Mouse (Mus musculus): ENCODE results near the gene Tns3. TPM values are rescaled to one million over a fixed set of nuclear protein-coding genes. Genes with fewer than 3 reads are reported as not detected.

Tns3 gene
- polyA plus RNA-seq, 1 experiment from 2014 or later: 26.0 TPM

DNA sequence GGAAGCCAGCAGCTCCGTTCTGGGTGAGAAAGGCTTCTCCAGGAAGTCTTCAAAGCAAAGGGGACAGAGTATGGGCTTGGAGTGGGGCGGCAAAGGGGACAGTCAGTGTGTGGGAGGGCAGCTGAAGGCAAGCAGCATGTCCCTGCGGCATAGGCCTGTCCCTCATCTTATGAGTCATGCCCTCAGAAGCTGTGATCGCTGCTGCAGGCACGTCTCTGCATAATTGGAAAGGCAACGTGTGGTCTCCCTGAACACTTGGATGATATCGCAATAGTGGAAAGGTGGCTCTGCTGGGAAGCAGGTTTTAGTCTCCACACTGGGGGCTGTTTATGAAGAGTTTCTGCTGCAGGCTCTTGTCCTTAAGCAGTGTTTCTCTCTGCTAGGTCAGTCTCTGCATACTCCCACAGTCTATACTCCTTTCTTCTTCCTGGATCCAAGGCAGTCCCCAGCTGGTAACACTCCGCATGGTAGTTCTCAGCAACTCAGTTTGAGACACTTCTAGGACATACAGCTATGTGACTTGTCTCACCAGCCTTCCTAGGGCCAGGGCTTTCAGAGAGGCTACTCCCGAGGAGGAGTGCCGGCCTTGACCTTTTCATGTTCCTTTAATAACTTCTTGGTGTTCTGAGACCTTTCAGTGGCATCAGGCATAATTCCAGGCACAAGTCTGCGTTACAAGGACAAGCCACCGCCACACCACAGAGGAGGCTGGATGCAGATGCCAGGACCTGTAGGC lies 14.1 kb upstream of the Tns3 start:
- Histone ChIP-seq H3K36me3 (ENCODE audit: control insufficient read depth, insufficient read depth, low read length) (no peaks in the 10 kb centered on the region), H3K27ac (replicated peaks; ENCODE audit: low read depth, low read length) (no peak overlapping the region), H3K9ac (ENCODE audit: low read length) (no peak overlapping the region), H3K4me1 (ENCODE audit: control insufficient read depth, insufficient read depth, low read length) (peaks cover 7% of the 10 kb centered on the region; the same call in 1 of the 2 replicates), H3K4me3 (ENCODE audit: low read depth, low read length) (no peak overlapping the region), H3K9me3 (ENCODE audit: control insufficient read depth, low read length) (no peaks in the 10 kb centered on the region), H3K27me3 (ENCODE audit: control insufficient read depth, insufficient read depth, low read length) (no peaks in the 10 kb centered on the region), H3K4me2 (ENCODE audit: low read depth, severe bottlenecking) (no peak overlapping the region)
- WGBS: 85% methylated on average over 12 of the region's 12 CpGs
- DNase-seq (ENCODE audit: low spot score) (no peak), ATAC-seq (ENCODE audit: insufficient number of reproducible peaks, low FRiP score, low TSS enrichment, low read depth) (no peak)

DNA sequence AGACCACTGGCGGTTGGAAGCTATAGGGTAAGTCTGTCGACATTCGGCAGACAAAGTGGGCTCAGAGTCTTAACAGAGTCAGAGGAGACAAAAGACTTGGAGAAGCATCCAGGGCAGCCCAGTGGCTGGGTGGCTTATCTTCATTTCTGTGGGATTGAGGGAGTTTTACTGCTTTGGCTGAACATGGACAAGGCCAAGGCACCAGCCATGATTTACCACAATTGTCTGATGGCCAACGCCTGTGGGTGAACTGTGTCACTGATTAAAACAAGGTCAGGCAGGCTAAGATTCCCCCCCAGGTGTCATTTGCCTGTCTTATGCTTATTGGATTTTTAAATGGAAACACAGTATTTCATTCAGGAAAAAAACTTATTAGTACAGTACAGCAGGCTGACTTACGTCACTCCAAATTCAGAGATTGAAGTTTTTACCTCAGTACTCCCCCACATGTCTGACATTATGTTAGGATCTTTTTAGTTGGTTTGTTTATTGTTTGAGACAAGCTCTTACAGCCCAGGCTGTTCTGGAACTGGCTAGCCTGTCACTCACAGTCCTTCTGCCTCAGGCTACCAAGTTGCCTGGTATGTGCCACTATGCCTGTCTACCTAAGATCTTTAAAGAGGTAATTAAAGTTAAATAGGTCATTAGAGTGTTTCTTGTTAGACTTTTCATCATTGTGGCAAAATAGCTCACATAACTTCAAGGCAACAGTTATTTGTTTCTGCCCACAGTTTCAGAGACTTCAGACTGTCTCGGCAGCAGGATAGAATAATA lies 11.6 kb upstream of the Tns3 start:
- 60% methylated on average over 6 of the region's 6 CpGs for WGBS
- ATAC-seq (ENCODE audit: insufficient number of reproducible peaks, low FRiP score, low TSS enrichment, low read depth): 0 out of 2 replicates have a peak, but pooled peaks have one; percentile 66

DNA sequence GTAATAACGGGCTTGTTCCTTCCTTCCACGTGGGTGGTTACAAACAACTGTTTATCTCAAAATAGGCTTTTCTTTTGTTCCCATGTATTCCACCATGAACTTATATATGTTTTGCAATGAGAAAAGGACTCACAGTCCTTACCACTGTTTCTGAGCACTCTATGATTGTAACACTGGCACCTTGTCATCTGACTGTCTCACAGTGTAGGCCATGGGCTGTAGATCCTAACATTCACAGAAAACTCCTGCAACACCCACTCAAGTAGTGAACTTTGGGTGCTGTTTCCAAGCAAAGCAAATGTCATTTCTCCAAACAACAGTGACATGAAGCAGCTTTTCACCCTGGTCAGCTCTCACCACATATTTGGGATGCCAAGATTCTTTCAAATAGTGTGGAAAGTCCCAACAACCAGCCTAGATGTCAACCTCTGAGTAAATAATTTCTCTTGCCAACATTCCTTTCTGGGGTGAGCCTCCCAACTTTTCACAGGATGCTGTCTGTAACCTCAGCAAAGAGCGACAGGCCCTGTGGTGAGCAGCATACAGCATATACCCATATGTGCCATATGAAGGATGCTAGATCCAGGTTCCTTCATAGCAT lies 10.3 kb upstream of the Tns3 start:
- no peak overlapping the region for H3K4me3 ChIP-seq (ENCODE audit: low read depth, low read length)
- ATAC-seq (ENCODE audit: insufficient number of reproducible peaks, low FRiP score, low TSS enrichment, low read depth): no peak
- no peaks in the 10 kb centered on the region for H3K36me3 ChIP-seq (ENCODE audit: control insufficient read depth, insufficient read depth, low read length)
- H3K27me3 ChIP-seq (ENCODE audit: control insufficient read depth, insufficient read depth, low read length): no peaks in the 10 kb centered on the region
- H3K27ac ChIP-seq (replicated peaks; ENCODE audit: low read depth, low read length): no peak overlapping the region
- H3K4me2 ChIP-seq (ENCODE audit: low read depth, severe bottlenecking): no peak overlapping the region
- no peak for DNase-seq (ENCODE audit: low spot score)
- no peaks in the 10 kb centered on the region for H3K4me1 ChIP-seq (ENCODE audit: control insufficient read depth, insufficient read depth, low read length)
- no peak overlapping the region for H3K9ac ChIP-seq (ENCODE audit: low read length)
- no peaks in the 10 kb centered on the region for H3K9me3 ChIP-seq (ENCODE audit: control insufficient read depth, low read length)
- WGBS: 90% methylated on average over 3 of the region's 3 CpGs

More for the DNA sequence above, 11.6 kb upstream of the Tns3 start:
- no peak for DNase-seq (ENCODE audit: low spot score)
- H3K9me3 ChIP-seq (ENCODE audit: control insufficient read depth, low read length): no peaks in the 10 kb centered on the region
- H3K27me3 ChIP-seq (ENCODE audit: control insufficient read depth, insufficient read depth, low read length): no peaks in the 10 kb centered on the region
- H3K9ac ChIP-seq (ENCODE audit: low read length): no peak overlapping the region
- no peak overlapping the region for H3K27ac ChIP-seq (replicated peaks; ENCODE audit: low read depth, low read length)
- no peak overlapping the region for H3K4me3 ChIP-seq (ENCODE audit: low read depth, low read length)
- no peaks in the 10 kb centered on the region for H3K36me3 ChIP-seq (ENCODE audit: control insufficient read depth, insufficient read depth, low read length)
- no peak overlapping the region for H3K4me2 ChIP-seq (ENCODE audit: low read depth, severe bottlenecking)
- peaks cover 4% of the 10 kb centered on the region; the same call in 1 of the 2 replicates for H3K4me1 ChIP-seq (ENCODE audit: control insufficient read depth, insufficient read depth, low read length)

DNA sequence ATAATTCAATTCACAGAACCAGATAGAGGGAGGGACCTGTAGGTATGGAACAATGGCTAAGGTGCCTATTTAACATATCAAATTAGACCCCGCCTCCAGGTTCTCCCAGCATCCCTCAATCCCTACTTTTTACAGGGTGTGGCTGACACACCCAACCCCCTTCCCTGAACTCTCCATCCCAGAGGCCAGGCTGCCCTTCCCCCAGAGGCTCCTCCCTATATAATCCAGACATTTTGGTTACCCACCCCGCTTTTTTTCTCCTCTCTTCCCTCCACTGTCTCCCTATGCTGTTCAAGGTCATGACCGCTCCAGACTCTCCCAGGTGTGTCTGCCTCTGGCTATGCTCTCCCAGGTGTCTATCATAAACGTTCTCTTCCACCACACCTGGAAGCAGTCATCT lies 7.4 kb upstream of the Tns3 start:
- H3K4me3 ChIP-seq (ENCODE audit: low read depth, low read length): no peak overlapping the region
- ATAC-seq (ENCODE audit: insufficient number of reproducible peaks, low FRiP score, low TSS enrichment, low read depth) (no peak), DNase-seq (ENCODE audit: low spot score) (no peak)
- no peaks in the 10 kb centered on the region for H3K27me3 ChIP-seq (ENCODE audit: control insufficient read depth, insufficient read depth, low read length)
- no peaks in the 10 kb centered on the region for H3K36me3 ChIP-seq (ENCODE audit: control insufficient read depth, insufficient read depth, low read length)
- H3K27ac ChIP-seq (replicated peaks; ENCODE audit: low read depth, low read length): no peak overlapping the region
- H3K4me1 ChIP-seq (ENCODE audit: control insufficient read depth, insufficient read depth, low read length): no peaks in the 10 kb centered on the region
- H3K9me3 ChIP-seq (ENCODE audit: control insufficient read depth, low read length): no peaks in the 10 kb centered on the region
- no peak overlapping the region for H3K4me2 ChIP-seq (ENCODE audit: low read depth, severe bottlenecking)
- 72% methylated on average over 4 of the region's 4 CpGs for WGBS
- H3K9ac ChIP-seq (ENCODE audit: low read length): no peak overlapping the region

DNA sequence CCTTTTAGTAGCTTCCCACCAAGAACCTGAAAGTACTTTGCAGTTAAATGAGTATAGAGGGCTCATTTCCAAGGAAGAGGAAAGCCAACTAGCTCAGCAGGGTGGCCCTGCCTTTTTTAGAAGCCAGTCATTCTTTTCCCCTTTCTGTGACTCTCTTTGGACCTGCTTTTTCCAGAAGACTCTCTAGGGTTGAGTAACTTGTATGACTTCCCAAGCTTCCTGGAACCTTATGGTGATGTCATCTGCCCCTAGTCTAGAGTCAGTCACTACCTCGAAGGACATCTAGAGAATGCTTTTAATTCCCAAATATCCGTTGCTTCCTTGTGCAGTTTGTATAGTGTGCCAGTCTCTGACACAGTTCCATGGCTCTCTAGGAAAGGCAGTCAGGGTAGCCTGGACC lies 4.8 kb upstream of the Tns3 start:
- DNase-seq (ENCODE audit: low spot score) (no peak), ATAC-seq (ENCODE audit: insufficient number of reproducible peaks, low FRiP score, low TSS enrichment, low read depth) (no peak)
- WGBS: 94% methylated on average over 2 of the region's 2 CpGs
- Histone ChIP-seq H3K27ac (replicated peaks; ENCODE audit: low read depth, low read length) (no peak overlapping the region), H3K4me3 (ENCODE audit: low read depth, low read length) (no peak overlapping the region), H3K4me1 (ENCODE audit: control insufficient read depth, insufficient read depth, low read length) (peaks cover 4% of the 10 kb centered on the region; the same call in 1 of the 2 replicates), H3K4me2 (ENCODE audit: low read depth, severe bottlenecking) (no peak overlapping the region), H3K9ac (ENCODE audit: low read length) (no peak overlapping the region), H3K9me3 (ENCODE audit: control insufficient read depth, low read length) (no peaks in the 10 kb centered on the region), H3K27me3 (ENCODE audit: control insufficient read depth, insufficient read depth, low read length) (no peaks in the 10 kb centered on the region), H3K36me3 (ENCODE audit: control insufficient read depth, insufficient read depth, low read length) (no peaks in the 10 kb centered on the region)

DNA sequence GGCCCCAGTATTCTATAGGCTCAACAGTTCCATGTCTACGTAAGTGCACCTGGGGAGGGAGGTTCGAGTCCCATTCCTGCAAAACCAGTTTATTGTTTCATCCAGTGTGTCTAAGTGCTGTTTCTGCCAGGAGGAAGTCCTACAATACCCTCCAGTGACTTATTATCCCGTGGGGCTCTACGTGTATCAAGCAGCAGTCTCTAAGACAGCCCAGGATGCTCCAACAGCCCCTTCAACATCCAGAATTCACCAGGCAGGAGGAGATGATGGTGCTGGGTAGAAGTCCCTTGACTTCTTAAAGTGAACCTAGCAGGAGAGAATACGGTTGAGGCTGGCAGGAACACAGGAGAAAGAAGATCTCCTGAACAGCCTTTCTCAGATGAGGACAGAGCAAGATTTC lies 462 bp upstream of the Tns3 start:
- ATAC-seq (ENCODE audit: insufficient number of reproducible peaks, low FRiP score, low TSS enrichment, low read depth): 0 out of 2 replicates have a peak, but pooled peaks have one; percentile 0
- DNase-seq (ENCODE audit: low spot score): no peak
- peak overlapping the region; percentile 84 for H3K9ac ChIP-seq (ENCODE audit: low read length)
- H3K9me3 ChIP-seq (ENCODE audit: control insufficient read depth, low read length): no peaks in the 10 kb centered on the region
- no peaks in the 10 kb centered on the region for H3K27me3 ChIP-seq (ENCODE audit: control insufficient read depth, insufficient read depth, low read length)
- 39% methylated on average over 5 of the region's 5 CpGs for WGBS
- peak overlapping the region; percentile 78; the same call in 1 of the 2 replicates for H3K4me2 ChIP-seq (ENCODE audit: low read depth, severe bottlenecking)
- H3K27ac ChIP-seq (replicated peaks; ENCODE audit: low read depth, low read length): peak overlapping the region; percentile 75; the same call in 1 of the 2 replicates
- H3K36me3 ChIP-seq (ENCODE audit: control insufficient read depth, insufficient read depth, low read length): no peaks in the 10 kb centered on the region
- peaks cover 24% of the 10 kb centered on the region for H3K4me1 ChIP-seq (ENCODE audit: control insufficient read depth, insufficient read depth, low read length)
- peak overlapping the region; percentile 60 for H3K4me3 ChIP-seq (ENCODE audit: low read depth, low read length)

DNA sequence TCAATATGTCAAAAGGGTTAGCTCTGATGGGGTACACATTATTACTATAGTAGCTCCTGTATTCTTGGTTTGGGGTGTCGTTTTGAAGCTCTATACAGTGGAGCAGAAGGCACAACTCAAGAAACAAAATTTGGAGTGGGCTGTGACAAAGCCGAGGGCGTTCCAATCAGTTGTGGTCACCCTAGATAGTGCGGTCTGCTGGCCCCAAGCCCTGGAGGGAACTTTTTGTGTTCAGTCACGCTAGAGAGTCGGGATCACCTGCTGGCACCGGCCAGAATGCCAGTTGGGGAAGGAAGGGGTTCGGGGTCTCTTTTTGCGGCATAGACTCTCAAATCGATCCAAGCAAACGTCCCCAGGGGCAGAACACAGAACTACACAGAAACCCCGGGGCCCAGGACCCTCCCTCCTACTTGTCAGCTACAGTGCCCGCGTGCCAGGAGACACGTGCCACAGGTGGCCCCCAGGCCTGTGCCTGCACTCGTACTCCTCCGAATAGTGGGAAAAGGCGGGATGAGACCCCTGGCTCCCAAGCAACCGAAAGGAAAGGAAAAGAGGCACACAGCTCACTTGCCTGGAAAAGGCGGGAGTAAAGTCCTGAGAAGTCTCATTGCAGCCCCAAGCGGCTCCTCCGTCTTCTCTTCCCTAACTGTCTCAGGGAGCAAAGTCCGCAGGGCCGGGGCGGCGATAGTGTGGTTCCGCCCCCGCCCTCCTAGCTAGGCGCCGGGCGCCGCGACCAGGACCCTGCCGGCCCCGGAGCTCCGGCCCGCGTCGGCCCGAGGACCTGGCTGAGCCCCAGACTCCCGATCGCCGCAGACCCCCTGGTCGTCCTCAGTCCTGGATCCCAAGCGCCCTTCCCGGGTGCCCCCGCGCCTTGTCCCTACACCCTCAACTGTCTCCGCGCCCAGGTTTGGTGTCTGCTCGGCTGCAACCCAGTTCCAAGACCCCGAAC lies 617 bp downstream of the Tns3 start:
- DNase-seq (ENCODE audit: low spot score) (peak; percentile 78), ATAC-seq (ENCODE audit: insufficient number of reproducible peaks, low FRiP score, low TSS enrichment, low read depth) (peak; percentile 48)
- Histone ChIP-seq H3K4me3 (ENCODE audit: low read depth, low read length) (peak overlapping the region; percentile 60), H3K27me3 (ENCODE audit: control insufficient read depth, insufficient read depth, low read length) (no peaks in the 10 kb centered on the region), H3K27ac (replicated peaks; ENCODE audit: low read depth, low read length) (peak overlapping the region; percentile 75), H3K9ac (ENCODE audit: low read length) (peak overlapping the region; percentile 84), H3K36me3 (ENCODE audit: control insufficient read depth, insufficient read depth, low read length) (no peaks in the 10 kb centered on the region), H3K4me1 (ENCODE audit: control insufficient read depth, insufficient read depth, low read length) (peaks cover 34% of the 10 kb centered on the region), H3K9me3 (ENCODE audit: control insufficient read depth, low read length) (no peaks in the 10 kb centered on the region), H3K4me2 (ENCODE audit: low read depth, severe bottlenecking) (peak overlapping the region; percentile 78)
- 1% methylated on average over 52 of the region's 52 CpGs for WGBS
